Mouse (Mus musculus) heart, postnatal 0 days (tissue): ENCODE results near the gene Ccdc87.
"Not testable (repeated sequence)": the region's sequence is repeated elsewhere in the genome, so short reads cannot be mapped to it uniquely, and the experiment has no call there.

Experiments
- CTCF ChIP-seq: IDR thresholded peaks from 2 replicates; pipeline ENCODE4 v1.5.1; 2016; ENCODE audit warnings: antibody characterized with exemption, control low read depth, low read depth
- EP300 ChIP-seq: IDR thresholded peaks from 2 replicates; pipeline ENCODE4 v1.6.1; 2016; ENCODE audit warnings: antibody characterized with exemption, low read depth

DNA sequence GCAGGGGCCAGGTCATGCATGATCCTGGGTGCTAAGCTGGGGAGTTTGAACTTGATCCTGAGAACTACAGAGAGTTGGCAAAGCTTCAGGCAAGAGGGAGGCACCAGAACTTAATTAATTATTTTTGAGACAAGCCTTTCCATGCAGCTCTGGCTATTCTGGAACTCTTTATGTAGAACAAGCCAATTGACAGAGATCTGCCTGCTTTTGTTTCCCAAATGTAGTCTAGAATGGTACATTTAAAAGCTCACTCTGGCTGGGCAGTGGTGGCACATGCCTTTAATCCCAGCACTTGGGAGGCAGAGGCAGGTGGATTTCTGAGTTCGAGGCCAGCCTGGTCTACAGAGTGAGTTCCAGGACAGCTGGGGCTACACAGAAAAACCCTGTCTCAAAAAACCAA lies 35.4 kb downstream of the Ccdc87 start:
- not testable (repeated sequence) for TF ChIP-seq CTCF, EP300
